Mouse (Mus musculus) midbrain, embryonic 12.5 days (tissue): Measurements from ENCODE around the gene Csrp1. TPM values are rescaled to one million over a fixed set of nuclear protein-coding genes. Genes with fewer than 3 reads are reported as not detected.

Experiments used
- ATAC-seq: fragments of 200-750 bp; cut with Nextera tagmentation; 2 replicates; pipeline ENCODE4 v1.8.0; 2017; ENCODE audit warnings: low read depth, moderate TSS enrichment, moderate library complexity; ENCODE audit not compliant: low FRiP score
- H3K27ac ChIP-seq: fragments of 300-500 bp; sonication (generic); replicated peaks from 2 replicates; pipeline ENCODE4 v1.5.1; 2016; ENCODE audit warnings: mild to moderate bottlenecking
- H3K27me3 ChIP-seq: fragments of 300-500 bp; sonication (generic); 2 replicates; pipeline ENCODE4 v1.6.1; 2016; ENCODE audit warnings: mild to moderate bottlenecking
- H3K36me3 ChIP-seq: fragments of 300-500 bp; sonication (generic); 2 replicates; pipeline ENCODE4 v1.6.1; 2016
- H3K4me1 ChIP-seq: fragments of 300-500 bp; sonication (generic); 2 replicates; pipeline ENCODE4 v1.6.1; 2016
- H3K4me2 ChIP-seq: fragments of 300-500 bp; sonication (generic); replicated peaks from 2 replicates; pipeline ENCODE4 v1.6.1; 2016; ENCODE audit warnings: mild to moderate bottlenecking, moderate library complexity
- H3K4me3 ChIP-seq: fragments of 300-500 bp; sonication (generic); 2 replicates; pipeline ENCODE4 v1.5.1; 2016; ENCODE audit warnings: mild to moderate bottlenecking
- H3K9ac ChIP-seq: fragments of 300-500 bp; sonication (generic); replicated peaks from 2 replicates; pipeline ENCODE4 v1.6.1; 2016; ENCODE audit warnings: mild to moderate bottlenecking, moderate library complexity
- H3K9me3 ChIP-seq: fragments of 300-500 bp; sonication (generic); 2 replicates; pipeline ENCODE4 v1.6.1; 2016; ENCODE audit warnings: mild to moderate bottlenecking
- WGBS: fragments of 180-500 bp; shearing (Covaris S2); methylation state at CpG from one replicate; pipeline ENCODE4 v1.1.7; 2016; 5-methylcytosine and 5-hydroxymethylcytosine counted together
- polyA plus RNA-seq: library from polyadenylated mRNA; unstranded; fragments of >200 nt; fragmentation: Nextera tagmentation; extraction: Ambion mirVana; gene quantifications from 2 replicates; pipeline ENCODE4 v1.2.1, GENCODE M21; 2016

Gene Csrp1
- polyA plus RNA-seq, 1 experiment from 2014 or later = 41.0 TPM

DNA sequence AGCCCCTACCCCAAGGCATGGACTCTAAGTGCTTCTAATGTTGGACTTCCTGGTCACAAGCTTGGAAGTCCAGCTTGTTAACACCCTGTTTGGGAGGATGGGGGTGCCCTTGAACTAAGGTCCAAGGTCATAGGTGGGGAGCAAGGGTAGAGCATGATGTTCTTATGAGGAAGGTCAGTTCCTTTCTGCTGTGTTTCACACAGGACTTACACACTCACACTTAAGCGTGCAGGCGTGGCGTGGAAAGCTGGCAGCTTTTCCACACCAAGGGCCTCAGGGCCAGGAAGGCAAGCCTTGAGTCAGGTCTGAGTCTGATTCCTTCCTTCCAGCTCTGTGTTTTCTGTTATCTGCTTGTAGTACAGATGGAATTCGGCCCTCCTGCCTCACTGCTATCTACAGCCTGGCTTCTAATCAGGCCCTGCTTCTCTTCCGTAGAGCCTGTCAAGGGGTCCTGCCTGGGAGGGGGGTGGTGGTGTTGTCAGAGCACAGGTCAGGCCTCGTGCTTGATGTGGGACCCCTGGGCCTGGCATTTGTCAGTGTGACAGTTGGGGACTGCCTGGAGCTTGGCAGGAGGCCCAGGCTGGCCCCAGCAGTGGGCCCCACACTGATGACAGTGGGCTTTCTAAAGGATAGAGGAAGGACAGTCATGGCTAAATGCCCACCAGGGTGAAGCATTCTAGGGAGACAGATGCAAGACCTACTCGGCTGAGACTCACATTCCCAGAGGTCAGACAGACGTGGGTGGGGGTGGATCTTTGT lies 80.5 kb downstream of the Csrp1 start:
- H3K9me3 ChIP-seq = no peaks in the 10 kb centered on the region
- no peak overlapping the region for H3K4me3 ChIP-seq
- no peak overlapping the region for H3K27ac ChIP-seq
- WGBS = 58% methylated on average over 8 of the region's 8 CpGs
- no peak overlapping the region for H3K4me2 ChIP-seq
- no peaks in the 10 kb centered on the region for H3K36me3 ChIP-seq
- no peak overlapping the region for H3K9ac ChIP-seq
- ATAC-seq = no peak
- H3K4me1 ChIP-seq = peaks cover 9% of the 10 kb centered on the region; the same call in 1 of the 2 replicates
- H3K27me3 ChIP-seq = peaks cover 15% of the 10 kb centered on the region

Other genes with a start within 250 kb of the Csrp1 start
- gene Nav1, start 112.8 kb upstream of the Csrp1 start, polyA plus RNA-seq = 25.1 and 25.6 TPM in 2 replicates
- 15.7 and 21.8 TPM in 2 replicates for gene Phlda3, start 46.1 kb downstream of the Csrp1 start, polyA plus RNA-seq
- gene Tnni1, start 59.4 kb downstream of the Csrp1 start, polyA plus RNA-seq = 1.0 and 2.2 TPM in 2 replicates
- gene Lad1, start 98.5 kb downstream of the Csrp1 start, polyA plus RNA-seq = 0.20 and 0.32 TPM in 2 replicates
- gene Tnnt2, start 116.3 kb downstream of the Csrp1 start, polyA plus RNA-seq = 1.6 and 2.5 TPM in 2 replicates
- 0.10 and 0.24 TPM in 2 replicates for gene Pkp1, start 199.1 kb downstream of the Csrp1 start, polyA plus RNA-seq